Mouse (Mus musculus): ENCODE measurements around the gene Siva1.

The Siva1 gene

GRCm38 (mm10) chr12:112644180-112644854 is at the start of gene Siva1:
Gene Siva1, plus strand, starts transcription at chr12:112644679.
- DNase-seq (ENCODE audit: low read depth, low spot score) = peak; percentile 97

DNA sequence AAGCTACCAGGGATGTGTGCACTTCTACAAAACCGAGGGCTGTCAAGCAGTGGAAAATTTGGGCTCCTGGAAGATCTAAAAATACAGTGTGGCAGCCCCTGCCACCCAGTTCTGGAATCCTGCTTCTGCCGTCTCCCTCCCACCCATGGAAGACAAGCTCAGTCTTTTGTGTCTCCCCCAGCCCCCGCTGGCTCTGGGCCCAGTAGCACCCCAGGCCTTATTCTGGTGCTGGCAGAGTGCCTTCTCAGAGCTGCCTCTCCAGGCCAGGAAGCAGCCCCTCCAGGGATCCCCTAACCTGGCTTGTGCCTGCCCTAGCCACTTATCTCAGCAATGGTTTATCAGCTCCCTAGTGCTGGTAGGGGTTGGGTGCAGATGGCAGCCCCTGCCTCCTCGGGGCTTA is 49.5 kb upstream of the Siva1 start:
- no peak for DNase-seq (ENCODE audit: low read depth, low spot score)

- no peak for DNase-seq (ENCODE audit: low read depth, low spot score)
These were observed 48.9 kb upstream of the Siva1 start for GRCm38 (mm10) chr12:112595626-112596025.

DNA sequence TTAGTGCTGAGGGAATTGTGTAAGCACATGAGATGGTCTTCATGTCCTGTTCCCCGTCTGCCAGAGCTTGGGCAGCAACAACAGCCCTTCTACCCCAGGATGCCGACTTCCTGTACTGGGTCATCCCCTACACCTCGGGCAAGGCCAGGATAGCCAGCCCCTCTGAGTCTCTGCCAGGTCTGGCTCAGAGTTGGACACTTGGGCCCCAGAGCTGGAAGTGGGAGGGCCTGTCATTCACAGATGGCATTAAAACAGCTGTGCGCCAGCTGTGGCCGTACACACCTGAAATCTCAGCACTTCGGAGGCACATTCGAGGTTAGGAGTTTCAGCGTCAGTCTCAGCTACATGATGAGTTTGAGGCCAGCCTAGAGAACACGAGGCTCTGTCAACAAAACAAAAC is 48.0 kb upstream of the Siva1 start:
- DNase-seq (ENCODE audit: low read depth, low spot score) = no peak

DNA sequence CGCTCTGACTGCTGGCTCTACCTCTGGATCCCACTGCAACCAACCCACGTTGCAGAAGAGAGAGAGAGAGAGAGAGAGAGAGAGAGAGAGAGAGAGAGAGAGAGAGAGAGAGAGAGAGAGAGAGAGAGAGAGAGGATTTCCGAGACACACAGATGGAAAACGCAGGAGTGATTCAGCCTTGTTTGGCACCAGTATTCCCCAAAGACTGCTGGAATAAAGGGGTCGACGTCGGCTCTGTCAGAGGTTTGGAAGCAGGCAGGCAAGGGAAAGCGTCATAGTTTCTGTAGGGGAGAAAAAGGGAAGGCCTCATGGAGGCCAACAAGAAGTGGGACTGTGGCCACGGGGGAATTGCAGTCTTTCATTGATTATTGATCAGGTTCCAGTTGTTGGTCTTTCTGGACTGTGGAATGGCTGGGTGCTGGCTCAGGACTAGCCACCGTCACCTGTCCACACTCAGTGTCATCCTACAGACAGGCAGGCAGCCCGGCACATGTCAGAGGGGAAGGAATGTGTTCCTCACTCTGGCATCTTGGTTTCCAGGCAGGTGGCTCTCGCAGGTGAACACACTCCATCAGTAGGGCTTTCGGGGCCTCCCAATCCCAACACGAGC is 47.5 kb upstream of the Siva1 start:
- DNase-seq (ENCODE audit: low read depth, low spot score) = no peak

DNA sequence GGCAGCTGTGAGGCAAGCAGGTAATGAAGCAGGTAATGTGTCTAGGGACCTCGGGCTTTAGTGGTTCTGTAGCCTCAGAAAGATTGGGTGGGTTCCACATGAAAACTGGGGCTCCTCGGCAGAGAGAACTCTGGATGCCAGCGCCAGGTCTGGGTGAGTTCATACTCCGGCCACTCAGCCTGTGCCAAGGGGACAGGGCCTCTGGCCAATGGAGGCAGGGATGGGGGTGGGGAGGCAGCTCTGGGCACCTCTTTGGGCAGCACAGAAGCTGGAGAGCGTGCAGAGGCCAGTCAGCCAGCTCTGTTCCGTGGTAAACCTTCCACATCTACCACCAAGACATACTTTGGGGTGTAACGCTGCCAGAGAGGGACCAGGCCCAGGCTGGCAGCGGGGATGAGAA is 46.9 kb upstream of the Siva1 start:
- no peak for DNase-seq (ENCODE audit: low read depth, low spot score)

DNA sequence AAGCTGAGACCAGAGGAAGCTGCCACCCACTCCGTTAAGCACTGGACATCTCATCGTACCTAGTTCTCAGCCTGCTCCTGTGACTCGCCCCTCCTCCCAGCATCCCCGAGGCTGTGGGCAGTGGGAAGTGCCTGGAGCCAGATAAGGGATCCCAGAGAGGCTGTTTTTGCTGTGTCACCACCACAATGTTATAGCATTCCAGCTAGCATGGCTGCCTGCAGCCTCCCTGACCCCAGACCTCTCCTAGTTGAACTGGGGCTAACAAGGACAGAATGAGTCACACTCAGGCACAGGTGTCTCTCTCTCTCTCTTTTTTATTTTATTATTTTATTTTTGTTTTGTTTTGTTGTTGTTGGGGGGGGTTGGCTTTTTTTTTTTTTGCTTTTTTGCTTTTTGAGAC is 45.3 kb upstream of the Siva1 start:
- DNase-seq (ENCODE audit: low read depth, low spot score) = no peak

- DNase-seq (ENCODE audit: low read depth, low spot score) = no peak
These were observed 44.4 kb upstream of the Siva1 start for GRCm38 (mm10) chr12:112599942-112600611.

- DNase-seq (ENCODE audit: low read depth, low spot score) = no peak
These were observed 40.5 kb upstream of the Siva1 start for GRCm38 (mm10) chr12:112604022-112604421.

DNA sequence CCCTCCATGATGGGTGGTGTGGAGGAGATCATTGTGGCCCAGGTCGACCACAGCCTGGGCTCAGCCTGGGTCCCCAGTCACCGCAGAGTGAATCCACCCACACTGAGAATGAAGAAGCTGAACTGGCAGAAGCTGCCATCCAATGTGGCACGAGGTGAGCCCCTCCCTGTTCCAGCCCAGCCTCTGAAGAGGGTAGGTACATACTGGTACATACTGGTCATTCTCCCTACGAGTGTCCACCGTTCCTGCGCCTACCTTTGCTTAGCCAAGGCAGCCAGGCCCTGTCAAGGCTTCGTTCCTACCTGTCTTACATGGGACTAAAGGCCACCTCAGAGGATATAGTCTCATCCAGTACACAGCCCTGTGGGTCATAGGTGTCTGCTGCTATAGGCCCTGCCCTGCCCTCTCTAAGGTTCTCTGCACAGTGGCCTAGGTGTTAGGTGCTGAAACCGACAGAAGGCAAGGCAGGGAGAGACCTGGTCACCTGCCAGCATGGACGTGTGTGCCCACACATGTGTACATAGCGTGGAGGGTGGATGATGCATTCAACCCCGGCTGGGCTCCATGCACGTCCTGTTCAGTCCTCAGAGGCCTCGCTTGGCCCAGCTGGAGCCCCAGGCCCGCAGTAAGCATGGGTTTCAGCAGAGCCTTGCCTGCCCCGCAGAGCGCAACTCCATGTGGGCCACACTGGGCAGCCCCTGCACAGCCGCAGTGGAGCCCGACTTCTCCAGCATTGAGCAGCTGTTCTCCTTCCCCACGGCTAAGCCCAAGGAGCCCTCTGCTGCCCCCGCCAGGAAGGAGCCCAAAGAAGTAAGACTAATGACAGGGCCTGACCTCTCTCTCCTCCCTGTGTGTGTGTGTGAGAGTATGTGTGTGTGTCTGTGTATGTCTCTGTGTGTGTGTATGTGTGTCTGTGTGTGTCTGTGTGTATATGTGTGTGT is 39.5 kb upstream of the Siva1 start:
- peak; percentile 57 for DNase-seq (ENCODE audit: low read depth, low spot score)

DNA sequence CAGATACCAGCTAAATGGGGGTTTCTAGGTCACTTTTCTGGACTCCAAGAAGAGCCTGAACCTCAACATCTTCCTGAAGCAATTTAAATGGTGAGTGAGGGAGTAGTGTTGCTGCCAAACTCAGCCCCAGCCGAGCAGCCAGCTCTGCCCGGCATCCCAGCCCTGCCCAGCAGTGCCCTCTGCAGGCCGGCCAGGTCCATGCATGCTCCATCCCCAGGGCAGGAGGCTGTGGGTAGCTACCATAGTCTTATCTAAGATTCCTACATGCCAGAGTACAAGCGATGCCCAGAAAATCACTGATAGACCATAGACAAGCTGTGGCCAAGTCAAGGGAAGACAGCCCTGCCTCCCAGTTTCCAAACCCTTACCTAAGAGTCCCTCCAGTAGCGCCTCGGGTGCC is 38.7 kb upstream of the Siva1 start:
- DNase-seq (ENCODE audit: low read depth, low spot score) = no peak

DNA sequence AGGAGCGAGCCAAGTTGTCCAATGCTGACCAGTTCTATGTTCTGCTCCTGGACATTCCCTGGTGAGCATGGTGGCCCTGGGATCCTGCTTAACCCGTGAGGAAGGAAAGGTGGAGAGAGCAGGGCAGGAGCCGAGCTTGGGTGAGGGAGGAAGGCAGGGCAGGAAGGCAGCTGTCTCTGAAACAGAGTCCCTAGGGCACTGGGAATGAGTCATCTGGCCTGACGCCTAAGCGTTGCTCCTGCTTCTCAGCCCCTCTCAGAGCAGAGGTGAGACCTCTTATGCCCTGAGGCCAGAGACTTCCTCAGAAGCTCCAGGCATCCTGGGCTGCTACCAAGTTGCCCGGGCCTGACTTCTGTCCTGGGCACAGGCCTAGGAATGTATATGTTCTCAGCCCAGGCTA is 37.5 kb upstream of the Siva1 start:
- DNase-seq (ENCODE audit: low read depth, low spot score) = no peak

GRCm38 (mm10) chr12:112609031-112609430 is 35.4 kb upstream of the Siva1 start:
- DNase-seq (ENCODE audit: low read depth, low spot score) = no peak

GRCm38 (mm10) chr12:112616668-112617067 is 27.8 kb upstream of the Siva1 start:
- no peak for DNase-seq (ENCODE audit: low read depth, low spot score)

- no peak for DNase-seq (ENCODE audit: low read depth, low spot score)
These were observed 27.3 kb upstream of the Siva1 start for GRCm38 (mm10) chr12:112617184-112617583.

DNA sequence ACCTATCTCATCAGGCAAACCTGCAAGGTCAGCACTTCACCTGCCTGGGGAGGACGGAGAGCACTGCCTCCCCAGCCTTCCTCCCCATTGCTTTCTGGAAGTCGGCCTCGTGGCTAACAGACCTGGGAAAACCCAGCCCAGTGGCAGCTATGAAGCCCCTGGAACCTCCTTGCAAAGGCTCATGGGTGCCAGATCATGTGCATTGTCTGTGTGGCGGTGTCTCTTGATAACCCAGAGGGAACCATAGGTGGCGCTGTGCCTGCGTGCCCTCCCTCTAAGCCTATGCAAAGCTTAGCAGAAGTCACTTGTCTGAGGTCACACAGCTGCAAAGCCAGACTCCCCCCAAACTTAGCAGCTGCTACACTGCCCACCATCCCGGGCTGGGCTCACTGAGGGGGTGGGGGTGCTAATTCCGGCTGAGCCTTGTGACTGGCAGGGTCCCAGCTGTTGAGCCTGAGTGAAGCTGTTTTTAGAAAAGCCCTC is 26.5 kb upstream of the Siva1 start:
- DNase-seq (ENCODE audit: low read depth, low spot score) = peak; percentile 75

GRCm38 (mm10) chr12:112618981-112619685 is 25.3 kb upstream of the Siva1 start:
- no peak for DNase-seq (ENCODE audit: low read depth, low spot score)

DNA sequence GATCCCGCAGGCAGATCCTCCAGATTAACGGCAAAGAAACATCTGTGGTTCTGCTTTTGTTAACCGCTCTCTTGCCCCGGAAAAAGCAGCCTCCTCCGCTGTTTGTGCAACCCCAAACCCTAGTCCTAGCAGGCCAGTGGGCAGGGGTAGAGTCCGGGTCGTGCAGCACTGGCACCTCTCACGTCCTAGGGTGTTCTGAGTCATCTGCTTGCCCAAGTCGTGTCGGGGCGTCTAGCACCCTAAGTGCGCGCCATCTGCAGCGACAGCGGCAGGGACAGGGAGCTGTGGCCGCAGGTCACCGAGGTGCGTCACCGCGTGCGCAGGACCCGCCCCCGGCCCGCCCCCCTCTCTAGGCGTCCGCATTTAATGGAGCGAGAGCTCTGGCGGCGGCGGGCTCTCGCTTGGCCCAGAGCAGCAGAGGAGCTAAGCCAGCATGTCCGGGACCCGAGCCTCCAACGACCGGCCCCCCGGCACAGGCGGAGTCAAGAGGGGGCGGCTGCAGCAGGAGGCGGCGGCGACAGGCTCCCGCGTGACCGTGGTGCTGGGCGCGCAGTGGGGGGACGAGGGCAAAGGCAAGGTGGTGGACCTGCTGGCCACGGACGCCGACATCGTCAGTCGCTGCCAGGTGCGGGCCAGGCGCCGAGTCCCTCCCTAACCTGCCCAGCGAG is 24.7 kb upstream of the Siva1 start, which contains the start of gene Adssl1:
Adssl1 (plus strand) TSS at position 360 of the 668 bp plus-strand sequence.
- peak; percentile 49 for DNase-seq (ENCODE audit: low read depth, low spot score)

DNA sequence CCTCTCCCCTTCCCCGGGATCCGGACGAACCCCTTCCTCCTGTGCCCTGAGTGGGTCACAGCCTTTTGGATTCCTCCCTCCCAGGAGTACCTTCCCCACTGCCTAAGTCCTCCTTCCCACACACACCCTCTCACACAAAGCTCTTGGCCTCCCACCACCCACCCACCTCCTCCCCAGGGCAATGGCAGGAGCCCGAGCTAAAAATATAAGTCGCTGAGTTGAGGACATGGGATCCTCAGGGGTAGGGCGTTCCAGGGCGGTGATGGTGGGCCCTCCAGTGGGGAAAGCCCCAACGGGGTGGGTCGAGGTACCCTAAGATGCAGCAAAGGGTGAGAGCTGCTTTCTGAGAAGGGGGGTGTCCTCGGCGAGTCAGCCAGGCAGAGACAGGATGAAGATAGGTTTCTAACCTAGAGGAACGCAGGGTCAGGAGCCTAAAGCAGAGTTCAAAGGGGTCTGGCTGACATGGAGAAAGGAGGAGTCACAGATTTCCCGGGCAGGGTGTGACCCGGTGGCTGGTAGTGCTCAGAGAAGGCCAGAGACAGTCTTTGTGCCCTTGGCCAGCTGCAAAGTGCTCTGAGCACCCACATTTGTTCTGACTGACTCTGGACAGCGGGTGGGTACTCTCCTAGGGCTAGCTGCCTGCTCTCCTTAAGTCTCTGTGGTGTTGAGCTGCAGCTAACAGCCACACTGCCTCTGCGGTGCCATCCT is 24.0 kb upstream of the Siva1 start:
- DNase-seq (ENCODE audit: low read depth, low spot score) = no peak

GRCm38 (mm10) chr12:112621900-112622299 is 22.6 kb upstream of the Siva1 start:
- no peak for DNase-seq (ENCODE audit: low read depth, low spot score)
